Mouse (Mus musculus) bone marrow macrophage, adult 2 months (primary cell): Measurements from ENCODE around the gene Rpl11. TPM values are rescaled to one million over a fixed set of nuclear protein-coding genes. Genes with fewer than 3 reads are reported as not detected.
A peak's percentile ranks its signal among the peaks of the same experiment; 100 is the strongest.

Source experiments
- H3K27ac ChIP-seq: 2 replicates; pipeline ENCODE4 v1.5.1; 2012; ENCODE audit warnings: low read depth, low read length; ENCODE audit not compliant: insufficient read depth
- H3K4me1 ChIP-seq: 2 replicates; pipeline ENCODE4 v1.6.1; 2012; ENCODE audit warnings: low read length; ENCODE audit not compliant: control insufficient read depth, insufficient read depth
- H3K4me3 ChIP-seq: 2 replicates; pipeline ENCODE4 v1.5.1; 2012; ENCODE audit warnings: mild to moderate bottlenecking, low read length, moderate library complexity; ENCODE audit not compliant: insufficient read depth
- CTCF ChIP-seq: IDR thresholded peaks from 2 replicates; pipeline ENCODE4 v1.5.1; 2012; ENCODE audit warnings: low read depth, mild to moderate bottlenecking, low read length, moderate library complexity
- POLR2A ChIP-seq: IDR thresholded peaks from 2 replicates; pipeline ENCODE4 v1.6.1; 2012; ENCODE audit warnings: mild to moderate bottlenecking, low read depth, low read length, borderline replicate concordance
- polyA plus RNA-seq: library from polyadenylated mRNA; stranded (reverse); fragments of >200 nt; gene quantifications from 2 replicates; pipeline ENCODE4 v1.2.4, GENCODE M21; 2012; ENCODE audit not compliant: missing spikeins, insufficient read depth, insufficient read length

Rpl11 gene
- polyA plus RNA-seq, 1 experiment = 1,501 TPM

DNA sequence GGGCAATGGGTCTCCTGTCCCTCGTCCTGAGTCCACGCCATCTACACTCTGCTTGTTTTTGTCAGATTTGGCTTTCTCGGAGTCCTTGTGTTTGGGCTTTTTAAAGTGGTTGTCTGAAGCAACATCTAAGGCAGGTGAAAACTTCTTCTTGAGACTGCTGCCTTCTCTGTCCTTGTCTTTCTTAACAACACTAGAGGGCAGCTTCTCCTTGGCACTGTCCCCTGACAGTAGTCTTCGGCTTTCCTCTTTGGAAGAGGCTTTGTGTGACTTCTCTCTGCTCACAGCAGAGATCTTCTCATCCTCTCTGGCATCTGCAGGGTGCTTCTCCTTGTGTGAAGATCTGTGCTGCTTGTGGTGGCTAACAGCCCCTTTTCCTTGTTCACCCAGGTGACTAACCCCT is 42.6 kb downstream of the Rpl11 start:
- no peak for TF ChIP-seq CTCF
- TF ChIP-seq POLR2A = no peak
- Histone ChIP-seq H3K4me3 (no peak overlapping the region), H3K4me1 (peaks cover 7% of the 10 kb centered on the region), H3K27ac (no peak overlapping the region)

DNA sequence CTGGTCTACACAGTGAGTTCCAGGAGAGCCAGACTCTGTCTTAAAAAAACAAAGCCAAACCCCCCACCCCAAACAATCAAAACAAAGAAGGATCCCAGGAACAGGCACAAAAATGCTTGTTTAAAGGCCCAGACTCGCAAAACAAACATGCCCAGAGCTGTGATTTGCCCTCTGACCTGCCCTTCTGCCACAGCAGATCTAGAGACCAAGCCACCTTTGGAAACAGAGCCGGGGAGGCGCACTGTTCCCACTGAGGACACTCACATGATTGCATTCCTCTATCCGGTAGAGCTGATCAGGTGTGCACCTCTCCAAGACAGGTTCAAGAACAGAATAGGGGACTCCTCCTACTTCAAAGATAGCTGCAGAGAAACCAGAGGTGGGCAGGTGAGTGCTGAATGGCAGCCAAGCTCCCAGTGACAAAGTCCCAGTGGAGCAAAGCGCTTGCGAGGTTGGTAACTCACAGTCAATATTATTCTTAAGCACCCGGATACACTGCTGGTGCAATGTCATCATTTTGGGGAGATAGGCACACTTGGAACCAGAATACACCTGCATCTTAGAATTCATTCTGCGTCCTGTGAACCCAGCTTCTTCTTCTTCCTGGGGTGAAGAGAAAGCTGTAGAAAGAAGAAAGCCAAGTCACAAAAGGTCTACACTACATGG is 44.3 kb downstream of the Rpl11 start:
- TF ChIP-seq POLR2A (no peak), CTCF (no peak)
- Histone ChIP-seq H3K27ac (no peak overlapping the region), H3K4me1 (peaks cover 2% of the 10 kb centered on the region; the same call in 1 of the 2 replicates), H3K4me3 (no peak overlapping the region)

DNA sequence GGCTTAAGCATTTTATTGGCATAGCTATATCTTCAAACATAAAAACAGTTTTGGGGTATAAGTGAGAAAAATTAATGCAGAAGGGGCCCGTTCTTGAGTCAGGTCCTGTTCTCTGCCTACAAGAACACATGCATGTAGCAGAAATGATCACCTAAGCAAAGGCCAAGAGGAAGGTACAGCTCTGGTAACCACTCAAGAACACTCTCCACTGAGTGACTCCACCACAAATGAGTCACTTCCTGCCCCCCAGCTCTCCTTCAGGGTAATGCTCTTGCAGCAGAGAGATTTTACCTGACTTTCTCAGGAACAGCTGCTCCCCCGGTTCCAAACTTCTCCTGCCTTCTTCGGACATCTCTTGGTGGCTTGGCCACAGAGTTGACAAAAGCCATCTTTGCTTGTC is 46.4 kb downstream of the Rpl11 start:
- H3K27ac ChIP-seq = no peak overlapping the region
- TF ChIP-seq CTCF (no peak), POLR2A (no peak)
- peaks cover 2% of the 10 kb centered on the region; the same call in 1 of the 2 replicates for H3K4me1 ChIP-seq

DNA sequence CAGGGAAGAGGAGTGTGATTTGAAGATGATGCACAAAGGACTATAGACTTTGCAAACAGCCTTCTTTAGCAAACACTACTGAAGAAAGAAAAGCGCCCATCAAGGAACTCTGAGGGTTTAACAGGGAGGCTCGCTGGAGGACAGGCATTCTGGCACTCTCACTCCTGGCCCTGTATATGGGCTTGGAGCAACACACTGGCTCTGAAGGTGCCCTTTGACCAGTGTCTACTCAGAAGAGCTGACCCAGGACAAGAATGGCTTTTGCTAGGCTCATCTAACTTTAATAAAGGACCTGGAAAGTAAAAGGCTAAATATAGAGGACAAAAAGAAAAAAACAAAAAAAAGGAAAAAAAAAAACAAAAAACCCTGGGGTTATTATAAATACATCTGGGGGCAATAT is 48.3 kb downstream of the Rpl11 start:
- H3K4me3 ChIP-seq = no peak overlapping the region

More for the DNA sequence above, 46.4 kb downstream of the Rpl11 start:
- H3K4me3 ChIP-seq = no peak overlapping the region

DNA sequence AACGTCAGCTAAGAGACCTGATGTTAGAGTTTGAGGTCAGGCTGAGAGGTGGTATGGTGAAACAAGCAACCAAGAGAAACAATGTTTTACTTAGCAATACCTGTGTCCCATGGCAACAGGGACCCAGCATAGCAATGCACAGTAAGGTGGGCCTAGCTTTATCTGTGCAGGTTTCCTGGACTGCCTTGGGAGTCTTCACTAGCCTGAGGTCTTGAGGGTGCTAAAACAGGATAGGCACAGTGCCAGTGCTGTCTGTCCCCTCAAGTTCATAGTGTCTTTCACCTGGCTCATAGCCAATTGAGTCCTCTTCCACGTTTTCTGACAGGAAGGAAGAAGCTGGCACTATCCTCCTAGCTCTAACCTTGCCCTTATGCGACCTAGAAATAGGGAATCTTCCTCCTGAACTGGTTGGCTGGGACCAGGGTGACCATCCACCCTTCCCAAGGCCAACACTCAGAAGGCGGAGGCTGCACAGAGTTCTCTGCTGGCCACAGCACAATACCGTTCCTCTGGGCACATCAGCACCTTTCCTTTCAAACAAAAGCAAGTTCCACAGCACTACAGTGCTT is 49.0 kb downstream of the Rpl11 start:
- Histone ChIP-seq H3K4me1 (peaks cover 2% of the 10 kb centered on the region; the same call in 1 of the 2 replicates), H3K27ac (no peak overlapping the region), H3K4me3 (no peak overlapping the region)
- TF ChIP-seq CTCF (no peak), POLR2A (no peak)

More for the DNA sequence above, 48.3 kb downstream of the Rpl11 start:
- TF ChIP-seq CTCF (no peak), POLR2A (no peak)
- peaks cover 2% of the 10 kb centered on the region; the same call in 1 of the 2 replicates for H3K4me1 ChIP-seq
- no peak overlapping the region for H3K27ac ChIP-seq

DNA sequence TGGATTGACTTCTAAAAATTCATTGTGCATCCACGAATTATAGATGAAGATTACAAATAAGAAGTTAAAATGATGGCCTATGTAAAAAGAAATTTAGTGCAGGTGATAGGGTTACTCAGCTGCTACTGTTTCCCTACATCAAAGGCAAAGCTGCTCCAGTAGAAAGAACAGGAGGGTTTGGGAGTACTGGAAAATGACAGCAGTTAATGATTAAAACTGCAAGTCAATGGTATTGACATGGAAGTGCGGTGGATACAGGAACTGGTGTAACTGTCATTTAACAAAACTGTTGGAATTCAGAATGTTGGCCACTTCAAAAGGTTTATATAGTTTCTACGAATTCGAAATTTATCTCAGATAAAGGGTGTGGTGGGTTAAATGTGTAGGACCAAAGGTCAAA is 58.1 kb downstream of the Rpl11 start:
- H3K4me1 ChIP-seq = no peaks in the 10 kb centered on the region
- H3K4me3 ChIP-seq = no peak overlapping the region
- no peak for TF ChIP-seq POLR2A
- no peak overlapping the region for H3K27ac ChIP-seq

DNA sequence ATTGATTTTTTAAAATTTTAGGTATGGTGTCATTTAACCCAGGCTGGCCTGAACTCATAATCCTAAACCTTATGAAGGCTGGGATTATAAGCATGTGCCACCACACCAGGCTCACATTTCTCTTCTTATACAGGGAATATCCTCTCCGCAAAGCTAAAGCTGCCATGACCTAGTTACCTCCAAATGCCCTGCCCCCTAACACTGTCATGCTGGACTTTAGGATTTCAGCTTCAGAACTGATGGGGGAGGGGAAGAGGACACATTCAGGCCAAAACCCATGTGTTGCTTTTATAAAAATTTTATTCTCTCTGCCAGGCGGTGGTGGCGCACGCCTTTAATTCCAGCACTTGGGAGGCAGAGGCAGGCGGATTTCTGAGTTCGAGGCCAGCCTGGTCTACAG is 59.3 kb downstream of the Rpl11 start:
- Histone ChIP-seq H3K4me1 (no peaks in the 10 kb centered on the region), H3K4me3 (no peak overlapping the region), H3K27ac (no peak overlapping the region)
- TF ChIP-seq CTCF = no peak
- TF ChIP-seq POLR2A = no peak

DNA sequence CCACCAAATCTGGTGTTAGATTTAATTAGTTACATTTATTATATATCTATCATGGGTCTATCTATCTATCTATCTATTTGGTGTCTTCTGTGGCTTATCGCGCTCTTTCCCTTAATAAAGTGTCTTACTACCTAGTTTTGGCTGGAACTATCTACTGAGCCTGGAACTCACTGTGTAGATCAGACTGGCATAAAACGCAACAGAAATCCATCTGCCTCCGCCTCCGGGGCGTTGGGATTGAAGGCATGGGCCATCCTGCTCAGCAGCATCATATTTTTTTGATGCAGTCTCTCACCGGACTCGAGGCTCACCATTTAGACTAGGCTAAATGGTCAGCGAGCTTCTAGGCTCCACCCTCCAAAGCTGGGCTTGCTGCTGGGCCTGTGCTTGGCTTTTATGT is 65.5 kb downstream of the Rpl11 start:
- Histone ChIP-seq H3K27ac (0 out of 2 replicates have a peak overlapping the region, but pooled peaks have one; percentile 54), H3K4me1 (peaks cover 15% of the 10 kb centered on the region)

DNA sequence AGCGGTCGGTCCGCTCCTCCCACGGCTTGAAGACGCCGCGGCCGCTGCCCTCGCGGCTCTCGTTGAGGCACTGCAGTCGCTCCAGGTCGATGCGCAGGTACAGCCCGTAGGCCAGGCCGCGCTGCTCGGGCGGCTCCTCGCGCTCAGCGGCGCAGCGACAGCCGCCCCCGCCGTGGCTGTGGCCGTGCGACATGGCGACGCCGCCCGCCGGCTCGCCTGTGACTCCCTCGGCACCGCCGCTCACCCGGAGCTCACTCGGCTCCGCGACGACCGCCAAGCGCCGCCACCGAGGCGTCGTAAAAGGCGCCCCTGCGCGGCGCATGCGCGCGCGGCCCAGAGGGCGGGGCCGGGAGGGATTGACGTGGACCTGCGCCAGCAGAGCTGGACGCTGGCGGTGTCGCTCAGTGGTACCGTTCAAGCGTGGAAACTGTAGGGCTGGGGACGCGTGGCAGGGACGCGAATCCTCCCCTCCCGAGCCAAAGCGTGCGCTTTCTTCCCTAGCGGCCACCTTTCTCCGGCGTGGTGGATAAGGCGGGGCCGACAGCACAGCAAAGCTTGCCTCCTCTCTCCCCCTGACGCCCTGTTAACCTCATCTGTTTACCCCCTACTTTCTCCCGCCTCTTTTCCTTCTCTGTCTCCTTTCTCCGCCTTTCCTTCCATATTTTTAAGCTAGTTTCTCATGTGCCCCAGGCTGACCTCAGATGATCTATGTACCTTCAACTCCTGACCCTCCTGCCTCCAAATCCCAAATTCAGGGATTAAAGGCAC is 66.1 kb downstream of the Rpl11 start, which contains the start of gene Pithd1:
Pithd1 (minus strand) TSS at position 322 of the 768 bp plus-strand sequence.
- H3K4me3 ChIP-seq = peak within 1 kb of the TSS; percentile 85
- H3K27ac ChIP-seq = peak within 1 kb of the TSS; percentile 54
- no peak for TF ChIP-seq POLR2A
- no peak for TF ChIP-seq CTCF
- peaks cover 21% of the 10 kb centered on the region for H3K4me1 ChIP-seq

More for the DNA sequence above, 65.5 kb downstream of the Rpl11 start:
- peak overlapping the region; percentile 85; the same call in 1 of the 2 replicates for H3K4me3 ChIP-seq
- TF ChIP-seq CTCF = no peak
- no peak for TF ChIP-seq POLR2A

DNA sequence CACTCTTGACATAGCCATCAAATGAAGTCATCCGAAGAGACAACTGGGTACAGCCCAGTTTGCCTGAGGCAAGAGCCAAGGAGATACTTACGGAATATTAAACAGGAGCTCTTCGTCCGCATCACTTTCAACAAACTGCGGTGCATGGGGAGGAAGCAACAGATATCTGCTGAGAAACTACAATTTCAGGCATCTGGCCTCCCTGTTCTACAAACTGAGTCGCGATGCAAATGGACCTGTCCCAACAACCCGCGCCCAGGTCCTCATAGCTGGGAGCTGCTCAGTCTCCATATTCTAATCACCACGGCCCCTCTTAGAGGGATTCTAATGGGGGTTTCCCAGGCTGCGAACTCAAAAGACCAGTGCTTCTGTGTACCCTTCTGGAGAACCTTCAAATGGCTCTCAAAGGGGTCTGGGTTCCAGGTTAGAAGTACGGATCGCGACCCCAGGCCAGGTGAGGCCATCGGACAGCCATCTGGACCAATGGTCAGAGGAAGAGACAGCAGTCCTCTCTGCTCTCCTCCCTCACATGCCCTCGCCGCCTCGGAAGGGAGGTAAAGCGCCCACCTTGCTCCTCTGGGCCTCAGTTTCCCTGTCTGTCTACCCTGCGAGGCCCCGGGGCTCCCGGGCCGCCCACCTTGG is 66.8 kb downstream of the Rpl11 start:
- Histone ChIP-seq H3K4me3 (peak overlapping the region; percentile 85), H3K4me1 (peaks cover 27% of the 10 kb centered on the region), H3K27ac (no peak overlapping the region)
- no peak for TF ChIP-seq POLR2A
- no peak for TF ChIP-seq CTCF
